Mouse (Mus musculus): ENCODE measurements at regions not wholly inside any gene's neighbourhood (a gene's known extent, or its start where the extent isn't known, plus 50 kb on each side); places are given as distances from the start of the nearest gene placed in this dataset.

DNA sequence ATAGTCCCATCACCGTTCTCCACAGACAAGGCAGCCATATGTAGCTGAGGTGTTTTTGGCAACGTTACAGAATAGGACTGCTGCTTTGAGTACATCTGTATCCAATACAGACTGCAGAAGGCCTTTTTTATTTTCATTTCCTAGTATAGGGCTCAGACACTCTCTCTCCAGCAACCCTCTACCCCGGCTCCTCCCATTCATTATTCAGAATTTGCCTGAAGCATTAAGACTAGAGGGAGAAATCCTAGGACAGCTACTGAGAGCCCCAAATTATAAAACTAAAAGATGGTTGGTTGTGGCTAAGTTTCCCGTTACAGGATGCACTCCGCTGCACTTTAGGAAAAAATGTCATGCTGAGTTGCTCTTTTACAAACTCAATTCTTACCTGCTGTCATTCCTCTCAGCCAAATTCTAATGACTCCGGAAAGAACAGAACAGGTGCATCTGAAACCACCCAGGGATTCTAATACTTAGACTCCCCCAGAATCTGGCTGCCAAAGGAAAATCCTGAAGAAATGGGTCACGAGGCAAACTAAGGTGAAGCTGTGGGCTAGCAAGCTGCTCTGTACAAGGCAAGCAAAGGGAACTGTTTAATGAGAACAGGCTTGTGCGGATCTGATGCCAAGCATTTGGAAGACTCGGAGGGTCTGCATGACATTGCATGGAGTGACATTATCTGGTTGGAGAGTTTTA lies 189.1 kb upstream of the Dph6 start:
- DNase-seq, result no peak

DNA sequence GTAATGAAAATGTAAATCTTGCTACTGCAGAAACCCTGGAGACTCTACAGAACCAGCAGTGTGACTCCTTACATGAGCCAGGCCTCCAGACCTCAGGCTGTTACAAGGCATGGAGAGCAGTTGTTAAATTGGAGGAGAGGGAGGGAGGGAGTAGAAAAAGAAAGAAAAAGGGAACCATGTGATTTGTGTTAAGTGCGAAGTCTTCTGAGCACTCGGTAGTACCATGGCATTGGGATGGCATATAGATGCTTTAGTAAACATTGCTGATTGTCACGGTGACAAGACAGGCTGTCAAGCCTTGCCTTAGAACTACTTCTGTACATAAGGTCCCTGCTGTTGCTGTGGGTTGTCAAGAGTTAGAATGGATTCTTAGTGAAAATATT lies 189.6 kb upstream of the Dph6 start:
- no peak for DNase-seq

DNA sequence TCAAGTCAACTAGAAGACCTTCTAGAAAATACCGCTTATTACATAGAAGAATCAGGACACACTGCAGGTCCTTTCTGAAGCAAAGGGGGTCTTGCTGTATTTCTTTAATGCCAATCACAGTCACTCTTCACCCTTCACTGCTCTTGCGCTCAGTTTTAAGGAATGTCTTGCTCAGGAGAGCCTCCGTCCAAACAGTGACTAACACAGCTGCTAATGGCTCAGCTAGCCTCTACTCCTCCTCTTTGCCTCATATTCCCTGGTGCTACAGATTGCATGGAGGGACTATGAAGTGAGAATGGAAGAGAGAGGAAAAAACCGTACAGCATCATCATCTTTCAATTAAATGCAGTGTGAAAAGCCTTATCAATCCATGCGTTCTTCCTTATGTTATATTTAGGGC lies 193.7 kb upstream of the Dph6 start:
- no peak for DNase-seq

DNA sequence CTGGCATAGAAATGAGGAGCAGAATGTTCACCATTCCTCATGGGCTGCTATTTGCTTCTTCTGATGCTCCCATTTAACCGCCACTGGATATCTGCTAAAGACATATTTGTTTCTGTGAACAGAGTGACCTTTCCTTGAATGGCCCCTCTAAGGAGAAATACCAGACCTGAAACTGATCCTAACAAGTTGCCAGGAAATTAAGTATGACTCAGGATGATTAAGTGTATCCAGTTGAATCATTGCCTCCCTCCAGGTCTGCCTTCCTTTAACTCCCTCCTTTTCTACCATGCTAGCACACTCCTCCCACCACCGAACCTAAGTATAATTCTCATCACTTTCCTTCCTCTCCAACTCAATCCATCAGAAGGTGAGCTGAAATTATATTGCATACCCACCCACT lies 194.2 kb upstream of the Dph6 start:
- no peak for DNase-seq

DNA sequence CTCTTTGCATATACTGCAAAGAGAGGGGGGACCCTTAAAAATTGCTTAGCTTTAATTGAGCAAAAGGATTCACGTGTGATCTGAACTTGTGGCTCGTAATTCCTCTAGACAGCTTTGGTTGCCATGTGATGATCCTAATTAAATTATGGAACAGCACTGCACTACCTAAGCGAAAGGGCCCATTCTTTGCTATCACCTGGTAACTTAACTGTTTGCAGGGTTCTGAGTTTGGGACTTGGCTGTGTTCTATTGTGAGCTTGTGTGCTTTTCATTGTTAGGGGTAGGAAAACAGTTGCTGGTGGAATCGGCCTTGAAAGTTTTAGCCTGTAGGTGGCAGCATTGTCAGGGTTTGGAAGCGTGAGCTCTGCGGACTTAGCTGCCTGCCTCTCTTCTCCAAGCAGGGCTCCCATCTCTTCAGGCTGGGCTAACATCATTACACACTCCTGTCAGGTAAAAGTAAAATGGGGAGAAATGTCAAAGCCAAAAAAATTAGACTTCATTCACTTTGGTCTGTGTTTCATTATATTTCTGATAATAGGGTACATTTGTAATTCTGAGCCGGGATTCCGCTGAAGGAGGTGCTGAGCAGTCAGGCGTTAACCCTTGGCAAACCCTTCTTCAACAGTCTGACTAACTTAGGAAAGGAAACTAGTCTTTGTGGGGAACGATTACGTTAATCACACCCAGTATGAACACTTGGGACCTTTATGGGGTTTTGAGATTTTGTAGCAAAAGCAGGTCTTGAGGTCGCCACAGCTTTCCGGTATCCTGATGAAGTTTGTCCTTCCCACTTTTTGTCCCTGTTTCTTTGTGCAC lies 199.2 kb upstream of the Dph6 start:
- peak in 1 of 2 experiments; percentile 8 for DNase-seq

DNA sequence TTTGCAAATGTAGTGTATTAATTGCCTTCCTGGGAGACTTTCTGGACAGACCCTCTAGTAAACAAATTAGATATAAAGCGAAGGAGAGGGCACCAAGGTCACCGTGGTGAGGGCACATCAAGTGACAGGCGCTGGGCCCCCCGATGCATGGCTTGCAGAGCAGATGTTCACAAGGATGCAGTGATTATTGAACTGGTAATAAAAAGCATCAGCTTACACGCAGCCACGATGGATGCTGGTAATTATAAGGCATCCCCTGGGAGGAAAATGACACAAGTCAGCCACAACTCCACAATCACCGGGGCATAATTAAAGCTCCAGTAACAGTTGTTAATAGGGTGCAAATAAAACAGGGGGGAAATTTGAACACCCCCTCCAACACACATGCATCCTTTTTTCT lies 217.5 kb upstream of the Dph6 start:
- no peak for DNase-seq

DNA sequence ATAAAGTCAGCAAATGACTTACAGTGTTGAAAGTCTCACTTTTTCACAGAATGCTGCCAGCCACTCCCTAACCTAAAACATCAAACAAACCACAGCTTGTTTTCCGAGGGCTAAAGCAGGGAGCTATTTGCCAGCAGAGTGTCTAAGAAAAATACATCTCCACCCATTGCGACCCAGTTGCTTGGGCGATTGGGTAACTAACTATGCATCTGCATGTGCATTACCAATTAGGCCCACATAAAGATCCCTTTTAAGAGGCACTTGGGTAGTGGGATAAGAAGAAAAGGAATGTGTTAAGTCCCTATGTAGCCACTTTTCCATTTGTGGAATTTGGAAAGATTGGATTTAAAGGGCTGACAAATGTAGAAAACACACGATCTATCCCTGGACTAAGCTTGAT lies 218.3 kb upstream of the Dph6 start:
- DNase-seq, result no peak

DNA sequence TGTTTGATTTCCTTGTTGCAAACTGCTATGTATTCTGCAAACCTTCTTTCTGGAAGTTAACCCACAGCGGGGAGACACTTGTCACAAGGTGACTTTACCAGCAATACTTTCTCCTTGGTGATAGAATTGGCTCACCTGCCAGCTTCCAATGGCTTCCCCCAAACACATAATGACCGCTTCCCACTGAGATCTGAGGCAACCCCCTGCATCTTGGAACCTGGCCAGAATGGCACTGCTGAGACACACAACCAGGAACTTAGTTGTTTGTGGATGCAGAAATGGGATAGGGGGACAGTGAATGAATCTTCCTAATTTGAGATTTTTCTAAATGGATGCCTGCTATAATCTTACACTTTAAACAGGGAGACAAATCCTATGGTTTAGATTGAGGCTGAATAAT lies 224.3 kb upstream of the Dph6 start:
- DNase-seq, result no peak

DNA sequence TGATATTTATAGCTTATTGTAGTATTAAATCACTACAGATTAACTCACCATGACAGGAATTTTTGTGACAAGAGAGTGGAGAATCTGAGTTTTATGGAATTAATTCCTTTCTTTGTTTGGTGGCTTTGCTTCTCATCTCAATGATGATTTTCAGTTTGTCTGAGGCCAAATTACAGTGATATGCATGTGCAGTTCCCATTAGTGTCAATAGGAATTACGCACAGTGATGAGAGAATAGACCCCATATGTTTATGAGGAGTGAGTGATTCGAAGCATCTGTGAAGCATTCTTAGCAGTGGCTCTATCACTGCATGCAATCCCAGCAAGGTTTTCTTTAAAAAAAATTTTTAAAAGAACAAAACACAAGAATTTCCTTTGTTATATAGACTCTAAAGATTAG lies 225.0 kb upstream of the Dph6 start:
- DNase-seq, result no peak

DNA sequence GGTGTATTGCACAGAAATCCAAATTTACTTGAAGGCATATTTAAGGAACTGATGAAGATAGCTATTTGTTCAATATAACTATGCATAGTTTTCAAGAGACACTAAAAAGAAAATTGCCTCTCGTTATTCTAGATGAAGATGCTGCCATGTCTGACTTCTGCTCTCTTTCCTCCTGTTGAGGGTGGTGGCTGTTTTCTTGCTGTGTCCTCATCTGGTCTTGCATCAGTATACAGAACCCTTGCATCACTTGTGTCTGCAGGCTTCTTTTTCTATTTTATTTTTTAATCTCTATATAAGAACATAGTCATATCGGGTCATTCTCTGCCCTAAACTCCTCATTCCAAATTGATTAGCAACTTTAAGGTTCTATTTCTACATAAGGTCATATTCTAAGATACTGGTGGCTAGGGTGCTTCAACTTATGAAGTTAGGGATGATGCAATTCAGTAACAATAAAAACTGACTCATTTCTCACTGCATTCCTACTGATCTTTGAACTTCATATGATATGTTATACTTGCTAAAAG lies 231.0 kb upstream of the Dph6 start:
- DNase-seq, result no peak

DNA sequence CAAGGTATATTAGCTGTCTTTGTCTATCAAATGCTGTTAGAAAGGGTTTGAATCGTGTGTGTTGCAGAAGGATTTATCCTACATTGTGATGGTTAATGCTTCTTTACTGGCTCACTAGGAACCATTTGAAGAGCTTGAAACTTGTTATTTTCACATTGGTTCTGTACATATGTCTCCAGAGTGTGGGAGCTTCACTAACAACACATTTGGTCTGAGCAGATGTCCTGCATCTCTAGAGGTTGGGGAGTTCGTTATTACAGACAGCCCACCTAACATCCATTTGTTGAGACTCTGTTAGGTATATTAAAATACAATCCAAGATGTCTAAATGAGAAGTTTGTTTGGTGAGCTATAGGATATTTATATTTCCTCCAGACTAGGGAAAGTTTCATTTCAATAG lies 244.0 kb upstream of the Dph6 start:
- no peak for DNase-seq

DNA sequence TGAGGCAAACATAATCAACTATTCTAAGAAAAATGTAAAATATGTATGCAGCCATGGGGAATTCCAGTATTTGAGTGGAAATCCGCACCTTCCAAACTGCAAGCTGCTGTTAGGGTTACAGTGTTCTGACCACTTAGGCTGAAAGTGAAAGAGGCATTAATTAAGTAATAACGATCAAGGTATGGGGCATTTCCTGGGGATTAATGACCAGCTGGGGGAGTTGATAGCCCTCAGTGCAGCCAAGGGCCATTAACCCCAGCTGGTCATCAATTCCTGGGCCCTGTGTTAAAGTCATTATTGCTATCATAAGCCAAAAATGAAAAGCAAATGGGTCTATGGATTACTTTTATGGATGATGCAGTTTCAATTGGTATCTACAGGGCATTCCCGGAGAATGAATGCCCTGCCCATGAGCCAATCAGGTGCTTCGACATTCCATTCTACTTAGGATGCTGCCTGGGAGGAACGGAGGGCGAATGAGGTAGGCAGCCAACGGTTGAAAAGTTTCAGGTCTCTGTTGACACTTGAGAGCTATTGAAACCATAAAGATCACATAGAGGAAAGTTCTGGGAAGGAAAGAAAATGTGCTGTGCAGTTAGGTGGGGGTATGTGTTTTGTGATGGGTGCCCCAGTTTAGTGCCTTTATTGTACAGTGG lies 257.2 kb upstream of the Dph6 start:
- no peak for DNase-seq

DNA sequence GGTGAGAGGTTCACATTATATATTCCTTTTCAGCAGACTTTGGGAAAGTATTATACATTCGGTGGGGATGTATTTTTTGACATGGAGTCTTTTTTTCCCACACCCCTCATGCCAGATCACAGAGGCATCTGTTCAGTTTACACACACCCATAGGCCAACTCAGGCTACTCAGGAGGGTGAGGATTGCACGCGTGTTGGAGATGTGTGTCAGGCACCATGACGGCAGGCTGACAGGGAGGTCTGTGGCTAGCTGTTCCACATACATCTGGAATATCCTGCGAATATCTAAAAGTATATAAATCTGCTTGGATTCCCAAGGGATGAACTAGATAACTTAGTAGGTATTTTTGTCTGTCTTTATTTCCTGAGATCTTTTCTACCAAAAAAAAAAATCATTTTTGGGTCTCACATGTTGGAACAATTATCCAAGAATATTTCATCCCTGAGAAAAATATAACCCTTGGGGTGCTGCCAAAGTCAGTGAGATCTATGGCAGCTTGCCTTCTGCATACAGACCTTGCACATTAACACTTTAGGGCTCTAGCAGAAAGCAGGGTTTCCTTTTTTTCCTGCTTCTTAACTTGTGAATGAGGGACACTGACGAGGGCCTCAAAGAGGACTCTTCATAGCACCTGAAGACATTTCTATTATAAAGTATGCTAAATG lies 260.4 kb upstream of the Dph6 start:
- DNase-seq, result no peak

DNA sequence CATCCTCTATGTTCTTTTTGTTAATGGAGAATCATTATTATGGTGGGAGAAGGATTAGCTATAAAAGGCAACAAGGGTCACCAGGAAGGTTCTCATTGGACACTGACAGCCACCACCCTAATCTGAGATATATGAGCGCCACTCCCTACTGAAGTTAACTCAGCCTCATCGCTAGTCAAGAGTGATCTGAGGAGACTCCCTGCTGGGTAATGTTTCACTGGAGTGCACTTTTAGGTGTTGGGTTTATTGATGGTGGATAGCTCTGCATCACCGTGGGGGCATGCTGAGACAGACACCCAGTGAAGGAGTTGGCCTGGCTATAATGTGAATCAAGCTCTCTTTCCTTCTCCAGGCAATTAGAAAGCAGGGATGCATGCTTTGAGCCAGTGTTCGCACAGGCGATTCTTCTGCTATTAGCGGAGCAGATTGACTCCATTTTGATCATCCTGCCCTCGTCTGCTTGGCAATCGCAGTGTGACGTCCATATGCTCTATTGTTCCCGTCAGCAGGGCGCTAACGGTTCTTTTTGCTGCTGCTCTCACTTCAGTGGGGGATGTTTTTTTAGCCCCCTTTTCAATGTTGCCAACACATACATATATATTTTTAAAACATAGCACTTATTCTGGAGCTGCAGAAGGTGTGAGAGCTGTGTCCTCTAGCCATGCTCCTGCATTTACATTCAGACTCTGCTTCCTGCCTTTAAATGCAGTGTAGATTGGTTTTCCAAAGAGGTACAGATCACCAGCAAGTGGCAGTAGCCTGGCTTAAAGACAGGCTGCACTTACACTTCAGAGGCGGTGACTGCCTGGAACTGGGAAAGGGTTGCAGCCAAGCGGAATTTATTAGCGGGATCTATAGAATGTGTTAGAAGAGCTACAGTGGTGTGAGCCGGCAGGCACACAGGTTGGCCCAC lies 263.9 kb upstream of the Dph6 start:
- DNase-seq, result no peak

DNA sequence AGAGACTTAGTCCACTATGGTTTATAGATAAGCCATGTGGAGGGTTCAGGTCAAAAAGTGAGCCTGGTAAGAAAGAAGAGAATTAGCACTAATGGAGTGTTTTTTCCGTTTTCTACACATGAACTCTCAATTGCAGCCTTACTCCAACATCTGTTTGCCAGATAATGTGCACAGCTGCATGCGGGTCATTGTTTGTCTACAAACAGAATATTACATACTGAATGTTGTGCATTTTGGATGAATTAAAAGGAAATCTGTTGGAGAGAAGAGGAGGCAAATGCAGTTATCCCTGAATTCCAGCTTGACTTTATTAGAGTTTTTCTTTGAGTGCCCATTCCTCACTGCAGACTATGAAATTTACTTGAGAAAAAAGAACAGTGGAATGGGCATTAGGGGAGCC lies 269.1 kb upstream of the Dph6 start:
- no peak for DNase-seq

DNA sequence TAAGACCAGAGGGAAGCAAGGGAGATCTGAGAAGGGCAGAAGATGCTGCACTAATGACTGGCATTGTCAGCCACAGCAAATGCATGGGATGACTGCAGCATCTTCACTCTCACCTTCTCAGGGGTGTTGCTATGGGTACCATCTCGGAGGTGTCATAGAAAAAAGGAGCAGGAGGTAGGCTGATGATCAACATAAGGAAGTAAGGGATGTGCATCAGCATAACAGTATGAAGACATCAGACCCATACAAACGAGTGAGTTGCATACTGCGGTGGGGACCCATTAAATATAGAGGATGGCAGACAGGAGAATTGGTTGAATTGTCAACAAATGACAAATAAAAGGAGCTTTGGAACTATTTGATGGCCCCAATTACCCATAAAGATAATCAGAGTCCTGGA lies 280.7 kb upstream of the Dph6 start:
- no peak for DNase-seq

DNA sequence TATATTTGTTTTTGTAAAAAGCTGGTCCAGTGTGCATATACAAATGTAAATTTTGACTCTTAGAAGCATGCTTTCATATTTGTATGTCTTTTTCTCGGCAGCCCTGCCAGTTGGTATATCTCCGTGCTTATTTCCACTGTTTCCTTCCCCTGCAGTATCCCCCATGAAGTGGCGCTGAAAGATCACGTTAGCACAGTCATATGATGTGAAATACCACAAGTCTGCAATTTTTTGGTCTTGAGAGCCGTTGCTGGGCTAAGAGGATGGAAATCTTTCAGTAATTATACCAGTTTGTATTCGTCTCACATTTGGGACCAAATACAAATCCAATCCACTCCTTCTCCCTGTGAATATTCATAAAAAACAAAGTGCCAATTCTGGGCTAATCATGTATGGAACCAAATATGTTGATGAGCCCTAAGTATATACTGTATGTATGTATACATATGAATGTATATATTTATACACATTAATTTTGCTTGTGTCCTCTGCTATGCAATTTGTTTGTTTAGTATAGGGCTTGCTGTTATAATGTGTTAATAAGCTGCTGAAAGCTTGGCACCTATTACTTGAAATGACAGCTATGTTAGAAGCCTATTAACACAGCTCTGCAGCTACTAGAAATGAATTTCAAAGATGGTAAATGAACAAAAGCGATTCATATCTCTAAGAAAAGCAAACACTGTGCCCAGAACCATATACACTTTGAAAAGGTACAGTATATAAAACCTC lies 283.8 kb upstream of the Dph6 start:
- no peak for DNase-seq

DNA sequence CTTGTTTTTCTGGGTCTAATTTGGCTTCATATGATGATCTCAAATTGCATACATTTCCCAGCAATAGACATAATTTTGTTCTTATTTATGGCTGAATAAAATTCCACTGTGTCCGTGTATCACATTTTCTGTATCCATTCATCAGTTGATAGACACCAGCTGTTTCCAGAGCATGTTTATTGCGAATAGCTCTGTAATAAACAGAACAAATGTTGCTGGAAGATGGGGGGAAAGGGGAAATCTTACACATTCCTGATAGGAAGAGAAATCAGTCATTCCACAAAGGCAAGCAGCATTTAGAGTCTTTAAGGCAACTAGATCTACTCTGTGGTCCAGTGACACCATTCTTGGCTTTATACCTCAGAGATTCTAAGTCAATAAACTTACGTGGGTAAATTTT lies 311.3 kb upstream of the Dph6 start:
- no peak for DNase-seq

DNA sequence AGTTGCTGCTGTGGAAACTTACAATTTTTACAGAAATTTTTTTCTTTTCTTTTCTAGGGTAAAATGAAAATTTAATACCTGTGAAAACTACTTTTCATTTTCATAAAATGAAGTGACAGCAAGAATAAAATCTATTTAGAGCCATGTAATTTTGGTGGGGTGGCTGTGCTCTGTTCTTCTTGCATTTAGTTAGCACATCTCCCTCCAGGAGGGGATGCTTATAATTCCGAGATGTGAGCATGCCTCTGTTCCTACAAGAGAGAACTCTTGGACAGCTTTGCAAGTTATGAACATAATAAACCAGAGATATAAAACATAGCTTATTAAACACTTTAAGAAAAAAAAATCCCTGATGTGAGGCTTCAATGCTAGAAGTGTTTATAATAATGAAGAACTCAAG lies 313.9 kb upstream of the Dph6 start:
- DNase-seq, result no peak

DNA sequence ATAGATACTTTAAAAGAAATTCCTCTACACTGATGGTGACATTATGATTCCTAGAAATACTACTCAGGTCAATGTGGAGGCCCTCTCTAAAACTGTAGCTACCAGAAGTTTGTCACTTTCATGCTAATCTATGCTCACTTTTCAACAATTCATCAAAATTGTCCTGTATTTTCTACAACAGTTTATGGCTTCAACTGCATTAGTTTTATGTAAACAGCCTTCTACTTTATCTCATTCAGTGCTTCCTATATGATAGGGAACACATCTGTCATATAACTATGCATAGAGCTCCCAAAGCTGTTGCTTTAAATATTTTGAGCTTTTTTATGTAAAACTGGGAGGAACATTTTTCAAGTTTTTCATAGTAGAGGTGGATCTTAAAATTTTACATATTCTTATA lies 338.7 kb upstream of the Dph6 start:
- DNase-seq, result no peak

DNA sequence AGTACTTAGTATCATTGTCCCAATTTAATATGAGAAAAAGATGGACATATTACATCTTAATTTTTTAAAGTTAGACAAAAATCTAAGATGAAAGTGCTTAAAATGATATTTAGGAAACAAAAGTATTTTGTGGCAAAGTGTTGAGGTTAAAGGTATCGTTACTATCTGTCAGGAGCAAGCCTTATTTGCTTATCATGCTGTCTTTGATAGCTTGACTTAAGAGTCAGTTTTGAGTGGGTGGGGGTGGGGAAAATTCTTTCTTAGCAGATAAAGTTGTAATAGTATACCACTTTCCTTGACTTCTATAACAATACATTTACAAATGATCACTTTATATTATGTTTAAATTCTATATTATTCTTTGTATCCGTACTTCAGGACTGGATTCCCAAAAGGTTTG lies 339.1 kb upstream of the Dph6 start:
- no peak for DNase-seq
